Mouse (Mus musculus): ENCODE measurements around the gene Vhl. TPM values are rescaled to one million over a fixed set of nuclear protein-coding genes. Genes with fewer than 3 reads are reported as not detected.
A peak's percentile ranks its signal among the peaks of the same experiment; 100 is the strongest.

Gene Vhl
- polyA plus RNA-seq, 1 experiment from 2014 or later = 23.4 TPM

GRCm38 (mm10) chr6:113603993-113604392, 19.8 kb upstream of the Vhl start:
- Histone ChIP-seq H3K4me3 (ENCODE audit: low read depth, low read length) (peak overlapping the region; percentile 92), H3K9me3 (ENCODE audit: control insufficient read depth, low read length) (no peaks in the 10 kb centered on the region), H3K36me3 (ENCODE audit: control insufficient read depth, insufficient read depth, low read length) (no peaks in the 10 kb centered on the region), H3K4me2 (replicated peaks; ENCODE audit: low read depth) (peak overlapping the region; percentile 81), H3K27ac (replicated peaks) (no peak overlapping the region), H3K4me1 (replicated peaks; ENCODE audit: control insufficient read depth, insufficient read depth) (peaks cover 6% of the 10 kb centered on the region; the same call in 1 of the 2 replicates), H3K27me3 (ENCODE audit: control insufficient read depth, insufficient read depth, low read length) (no peaks in the 10 kb centered on the region), H3K9ac (ENCODE audit: low read length) (no peak overlapping the region; the same call in 1 of the 2 replicates)
- DNase-seq (ENCODE audit: low spot score) = no peak
- no peak; the same call in 1 of the 2 replicates for ATAC-seq (ENCODE audit: low FRiP score, low TSS enrichment)
- WGBS = 55% methylated on average over 12 of the region's 12 CpGs
- TF ChIP-seq EP300 (optimal IDR thresholded peaks at IDR 0.05) (no peak), CTCF (IDR thresholded peaks at IDR 0.05; ENCODE audit: low read depth) (no peak)

- DNase-seq (ENCODE audit: low spot score) (peak; percentile 85), ATAC-seq (ENCODE audit: low FRiP score, low TSS enrichment) (peak; percentile 91)
- Histone ChIP-seq H3K36me3 (ENCODE audit: control insufficient read depth, insufficient read depth, low read length) (no peaks in the 10 kb centered on the region), H3K27ac (replicated peaks) (peak within 1 kb of the TSS; percentile 87), H3K27me3 (ENCODE audit: control insufficient read depth, insufficient read depth, low read length) (no peaks in the 10 kb centered on the region), H3K9me3 (ENCODE audit: control insufficient read depth, low read length) (no peaks in the 10 kb centered on the region), H3K9ac (ENCODE audit: low read length) (peak within 1 kb of the TSS; percentile 89), H3K4me2 (replicated peaks; ENCODE audit: low read depth) (peak within 1 kb of the TSS; percentile 81), H3K4me1 (replicated peaks; ENCODE audit: control insufficient read depth, insufficient read depth) (peaks cover 6% of the 10 kb centered on the region; the same call in 1 of the 2 replicates), H3K4me3 (ENCODE audit: low read depth, low read length) (peak within 1 kb of the TSS; percentile 92)
- peak; percentile 67 for TF ChIP-seq CTCF (IDR thresholded peaks at IDR 0.05; ENCODE audit: low read depth)
- TF ChIP-seq EP300 (optimal IDR thresholded peaks at IDR 0.05) = no peak
- under 1% methylated on average over 52 of the region's 65 CpGs for WGBS
Observed at GRCm38 (mm10) chr6:113604432-113605223, 19.1 kb upstream of the Vhl start, which contains the start of gene Brk1. Gene Brk1 (plus strand): TSS chr6:113604772.

GRCm38 (mm10) chr6:113605224-113605545, 18.6 kb upstream of the Vhl start:
- Histone ChIP-seq H3K9me3 (ENCODE audit: control insufficient read depth, low read length) (no peaks in the 10 kb centered on the region), H3K9ac (ENCODE audit: low read length) (peak overlapping the region; percentile 89), H3K27ac (replicated peaks) (peak overlapping the region; percentile 87; the same call in 1 of the 2 replicates), H3K36me3 (ENCODE audit: control insufficient read depth, insufficient read depth, low read length) (no peaks in the 10 kb centered on the region), H3K27me3 (ENCODE audit: control insufficient read depth, insufficient read depth, low read length) (no peaks in the 10 kb centered on the region), H3K4me3 (ENCODE audit: low read depth, low read length) (peak overlapping the region; percentile 92), H3K4me2 (replicated peaks; ENCODE audit: low read depth) (peak overlapping the region; percentile 81), H3K4me1 (replicated peaks; ENCODE audit: control insufficient read depth, insufficient read depth) (peaks cover 6% of the 10 kb centered on the region; the same call in 1 of the 2 replicates)
- ATAC-seq (ENCODE audit: low FRiP score, low TSS enrichment) (no peak; the same call in 1 of the 2 replicates), DNase-seq (ENCODE audit: low spot score) (no peak)
- TF ChIP-seq CTCF (IDR thresholded peaks at IDR 0.05; ENCODE audit: low read depth) (no peak), EP300 (optimal IDR thresholded peaks at IDR 0.05) (no peak)
- 3% methylated on average over 10 of the region's 10 CpGs for WGBS

GRCm38 (mm10) chr6:113608871-113609270, 14.9 kb upstream of the Vhl start:
- 76% methylated on average over 6 of the region's 6 CpGs for WGBS
- ATAC-seq (ENCODE audit: low FRiP score, low TSS enrichment) (no peak), DNase-seq (ENCODE audit: low spot score) (no peak)
- H3K4me3 ChIP-seq (ENCODE audit: low read depth, low read length) = no peak overlapping the region
- H3K4me1 ChIP-seq (replicated peaks; ENCODE audit: control insufficient read depth, insufficient read depth) = peaks cover 6% of the 10 kb centered on the region; the same call in 1 of the 2 replicates
- no peak overlapping the region for H3K9ac ChIP-seq (ENCODE audit: low read length)
- no peaks in the 10 kb centered on the region for H3K36me3 ChIP-seq (ENCODE audit: control insufficient read depth, insufficient read depth, low read length)
- no peaks in the 10 kb centered on the region for H3K27me3 ChIP-seq (ENCODE audit: control insufficient read depth, insufficient read depth, low read length)
- no peak overlapping the region for H3K4me2 ChIP-seq (replicated peaks; ENCODE audit: low read depth)
- TF ChIP-seq EP300 (optimal IDR thresholded peaks at IDR 0.05) (no peak), CTCF (IDR thresholded peaks at IDR 0.05; ENCODE audit: low read depth) (no peak)
- no peaks in the 10 kb centered on the region for H3K9me3 ChIP-seq (ENCODE audit: control insufficient read depth, low read length)
- no peak overlapping the region for H3K27ac ChIP-seq (replicated peaks)

GRCm38 (mm10) chr6:113609293-113609692, 14.5 kb upstream of the Vhl start:
- WGBS = 90% methylated on average over 7 of the region's 7 CpGs
- Histone ChIP-seq H3K27ac (replicated peaks) (no peak overlapping the region), H3K9me3 (ENCODE audit: control insufficient read depth, low read length) (no peaks in the 10 kb centered on the region), H3K27me3 (ENCODE audit: control insufficient read depth, insufficient read depth, low read length) (no peaks in the 10 kb centered on the region), H3K4me1 (replicated peaks; ENCODE audit: control insufficient read depth, insufficient read depth) (peaks cover 6% of the 10 kb centered on the region; the same call in 1 of the 2 replicates), H3K9ac (ENCODE audit: low read length) (no peak overlapping the region), H3K36me3 (ENCODE audit: control insufficient read depth, insufficient read depth, low read length) (peaks cover 3% of the 10 kb centered on the region), H3K4me2 (replicated peaks; ENCODE audit: low read depth) (no peak overlapping the region), H3K4me3 (ENCODE audit: low read depth, low read length) (no peak overlapping the region)
- no peak for TF ChIP-seq CTCF (IDR thresholded peaks at IDR 0.05; ENCODE audit: low read depth)
- no peak for TF ChIP-seq EP300 (optimal IDR thresholded peaks at IDR 0.05)
- ATAC-seq (ENCODE audit: low FRiP score, low TSS enrichment) = no peak
- no peak for DNase-seq (ENCODE audit: low spot score)

Measured in stomach, postnatal 0 days (tissue).